Mouse (Mus musculus) cerebellum, adult 9-11 months (tissue): ENCODE results near the gene Chst14.

Experiments
- DNase-seq: peaks from one replicate; pipeline ENCODE4 v3.0.0; 2022

The Chst14 gene

DNA sequence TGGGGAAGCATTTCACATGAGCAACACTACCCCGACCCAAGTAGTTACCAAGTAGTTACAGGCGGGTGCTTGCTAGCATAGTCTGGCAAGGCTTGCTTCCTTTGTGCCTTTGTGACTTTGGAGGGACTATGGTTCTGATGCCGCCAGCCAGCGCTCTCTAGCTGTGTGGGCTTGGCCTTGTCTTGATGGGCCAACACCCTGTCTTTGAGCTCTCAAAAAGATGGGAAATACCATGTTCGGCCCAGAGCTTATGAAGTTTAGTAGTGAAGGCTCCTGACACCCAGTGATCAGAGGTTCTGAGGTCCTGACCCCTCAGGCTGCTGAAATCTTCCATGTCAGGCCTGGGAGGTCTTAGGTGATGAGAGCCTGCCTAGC lies 20.2 kb upstream of the Chst14 start:
- DNase-seq, result no peak

DNA sequence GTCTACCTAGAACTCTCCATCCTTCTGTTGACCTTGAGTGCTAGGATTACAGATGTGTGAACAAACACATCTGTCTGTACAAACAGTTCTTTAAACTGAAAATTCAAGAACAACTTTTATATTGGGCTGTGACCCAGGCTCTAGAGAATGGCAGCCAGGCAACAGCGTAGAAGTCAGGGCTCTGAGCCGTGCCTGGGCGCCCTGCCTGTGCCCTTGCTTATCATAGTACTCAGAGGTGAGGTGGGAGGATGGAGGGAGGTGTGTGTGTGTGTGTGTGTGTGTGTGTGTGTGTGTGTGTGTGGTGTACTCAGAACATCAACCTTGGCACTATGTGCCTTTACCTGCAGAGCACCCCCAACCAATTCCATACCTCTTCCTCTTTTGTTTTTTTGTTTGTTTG lies 18.5 kb upstream of the Chst14 start:
- no peak for DNase-seq

DNA sequence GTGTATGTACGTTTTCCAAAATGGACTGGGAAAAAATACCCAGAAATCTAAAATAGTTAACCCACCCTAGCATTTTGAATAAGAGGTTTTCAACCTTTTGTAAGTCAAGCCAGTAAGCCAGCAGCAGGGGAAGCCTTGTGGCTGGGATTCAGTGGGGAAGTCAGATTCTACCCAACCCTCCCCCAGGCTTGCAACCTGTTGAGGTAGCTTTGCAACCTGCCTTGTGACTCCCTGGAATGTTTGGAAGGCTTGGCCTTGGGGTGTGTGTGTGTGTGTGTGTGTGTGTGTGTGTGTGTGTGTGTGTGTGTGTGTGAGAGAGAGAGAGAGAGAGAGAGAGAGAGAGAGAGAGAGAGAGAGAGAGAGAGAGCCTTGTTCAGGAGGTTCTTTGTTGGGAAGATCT lies 17.1 kb upstream of the Chst14 start:
- no peak for DNase-seq

DNA sequence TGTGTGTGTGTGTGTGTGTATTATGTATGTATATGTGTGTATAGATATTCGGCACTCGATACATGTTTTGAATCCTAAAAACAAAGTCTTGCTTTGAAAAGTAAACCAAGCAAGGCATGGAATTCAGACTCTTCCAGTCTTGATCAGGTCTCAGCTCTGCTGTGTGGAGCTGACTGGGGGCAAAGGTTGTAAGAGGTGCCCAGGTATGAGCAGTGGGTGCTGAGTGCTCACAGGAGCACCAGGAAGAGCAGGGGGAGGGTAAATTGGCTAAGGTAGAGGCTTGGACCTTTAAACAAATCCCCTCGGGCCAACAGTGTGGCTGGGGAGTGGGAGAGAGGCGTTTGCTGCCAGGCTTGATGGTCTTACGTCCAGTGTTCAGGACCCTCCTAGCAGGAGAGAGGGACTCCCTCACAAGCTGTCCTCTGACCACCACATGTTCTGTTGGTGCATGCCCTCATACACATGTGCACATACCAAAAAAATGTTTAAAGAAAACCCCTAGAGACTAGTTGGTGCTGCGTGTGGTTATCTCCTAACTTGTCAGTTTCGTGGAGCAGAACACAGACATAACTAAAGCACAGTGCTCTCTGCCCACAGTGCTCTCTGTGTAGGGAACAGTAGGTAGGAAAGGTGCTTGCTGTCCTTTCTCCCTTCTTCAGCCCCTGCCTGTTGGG lies 15.6 kb upstream of the Chst14 start:
- DNase-seq, result no peak

DNA sequence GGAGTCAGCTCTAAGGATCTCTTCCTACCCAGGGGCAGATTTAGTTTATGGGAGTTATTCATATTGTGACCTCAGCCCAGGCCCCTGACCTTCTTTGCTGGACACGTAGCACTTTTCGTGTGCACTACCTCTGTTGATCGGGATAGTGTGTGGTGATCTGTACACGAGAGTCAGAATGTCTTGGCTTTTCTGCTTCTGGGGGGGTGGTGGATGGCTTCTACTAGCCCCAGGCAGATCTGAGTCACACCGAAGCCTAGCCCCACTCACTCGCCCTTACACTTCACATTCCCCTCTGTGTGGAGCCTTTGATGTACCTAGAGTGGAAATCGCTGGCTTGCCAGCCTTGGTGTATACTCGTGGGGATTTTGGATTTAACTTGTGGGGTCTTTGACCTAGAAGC lies 13.6 kb upstream of the Chst14 start:
- no peak for DNase-seq

GRCm38 (mm10) chr2:118913551-118914276 lies 12.6 kb upstream of the Chst14 start:
- peak; percentile 81 for DNase-seq

- DNase-seq, result peak; percentile 33
These were observed 11.6 kb upstream of the Chst14 start for GRCm38 (mm10) chr2:118914685-118915084.

DNA sequence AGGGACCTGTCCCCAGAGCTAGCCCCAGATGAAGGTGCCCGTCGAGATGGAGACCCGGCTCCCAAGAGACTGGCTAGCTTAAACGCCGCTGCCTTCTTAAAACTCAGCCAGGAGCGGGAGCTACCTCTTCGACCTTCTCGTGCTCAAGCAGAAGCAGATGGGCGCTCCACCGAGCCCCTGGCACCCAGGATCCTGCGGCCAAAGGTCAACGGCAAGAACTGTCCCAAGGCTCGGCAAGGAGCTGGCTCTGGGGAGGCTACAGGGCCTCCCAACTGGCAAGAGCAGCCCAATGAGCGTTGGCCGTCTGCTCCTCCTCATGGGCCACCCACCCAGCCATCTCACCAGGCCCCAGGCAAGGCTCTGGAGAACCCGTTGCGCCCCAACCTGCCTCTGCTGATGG lies 9.9 kb upstream of the Chst14 start:
- no peak for DNase-seq

- no peak for DNase-seq
These were observed 7.8 kb upstream of the Chst14 start for GRCm38 (mm10) chr2:118918543-118918942.

DNA sequence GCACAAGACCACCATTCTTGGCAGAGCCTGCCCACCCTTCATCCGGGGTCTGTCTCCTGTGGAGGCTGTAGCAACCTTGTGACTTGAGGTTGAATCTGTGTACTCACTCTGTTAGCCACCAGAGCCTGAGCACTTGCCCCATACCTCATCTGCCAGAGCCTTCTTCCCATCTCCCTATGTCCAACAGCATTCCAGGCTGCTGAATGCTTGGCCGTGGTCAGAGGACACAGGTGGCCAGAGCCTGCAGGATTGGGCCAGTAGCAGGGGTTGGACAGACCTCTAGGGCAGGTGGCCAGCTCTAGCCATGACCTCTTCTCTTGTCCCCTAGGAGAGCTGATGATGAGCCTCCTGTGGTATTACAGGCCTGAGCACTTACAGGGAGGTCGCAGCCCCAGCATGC lies 5.9 kb upstream of the Chst14 start:
- no peak for DNase-seq

- DNase-seq, result no peak
These were observed 344 bp upstream of the Chst14 start for GRCm38 (mm10) chr2:118925952-118926351.

- DNase-seq, result no peak
These were observed 873 bp downstream of the Chst14 start for GRCm38 (mm10) chr2:118926998-118927739.

DNA sequence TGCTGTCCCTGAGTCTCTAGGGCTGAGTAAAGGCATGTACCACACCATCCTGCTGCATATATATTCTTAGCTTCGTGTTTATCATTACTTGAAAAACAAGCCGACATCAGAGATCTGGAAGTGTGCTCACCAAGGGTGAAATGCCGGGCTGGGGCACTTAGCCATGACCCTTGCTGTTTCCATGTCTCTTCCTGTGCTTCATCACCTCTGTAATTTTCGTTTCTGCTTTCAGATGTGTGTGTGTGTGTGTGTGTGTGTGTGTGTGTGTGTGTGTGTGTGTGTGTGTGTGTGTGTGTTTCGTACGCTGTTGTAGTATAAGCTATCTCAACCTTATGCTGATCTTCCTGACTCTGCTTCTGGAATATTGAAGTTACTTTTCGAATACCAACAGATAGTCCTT lies 15.0 kb downstream of the Chst14 start:
- DNase-seq, result no peak

- DNase-seq, result no peak
These were observed 16.9 kb downstream of the Chst14 start for GRCm38 (mm10) chr2:118943232-118943631.

- no peak for DNase-seq
These were observed 22.5 kb downstream of the Chst14 start for GRCm38 (mm10) chr2:118948818-118949217.

DNA sequence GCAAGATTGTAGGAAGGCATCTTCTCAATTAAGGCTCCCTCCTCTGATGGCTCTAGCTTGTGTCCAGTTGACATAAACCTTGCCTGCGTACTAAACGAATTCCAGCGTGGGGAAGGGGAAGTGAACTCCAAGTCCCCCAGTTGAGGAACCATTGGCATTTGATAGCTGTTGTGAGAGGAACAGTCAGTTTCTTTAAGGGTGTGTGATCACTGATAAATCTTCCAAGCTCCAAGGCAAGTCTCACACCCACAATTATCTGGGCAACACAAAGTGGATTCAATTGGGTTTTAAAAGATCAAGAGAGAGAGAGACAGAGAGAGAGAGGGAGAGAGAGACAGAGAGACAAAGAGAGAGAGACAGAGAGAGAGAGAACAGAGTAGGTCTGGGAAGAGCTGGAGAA lies 23.4 kb downstream of the Chst14 start:
- DNase-seq, result no peak

DNA sequence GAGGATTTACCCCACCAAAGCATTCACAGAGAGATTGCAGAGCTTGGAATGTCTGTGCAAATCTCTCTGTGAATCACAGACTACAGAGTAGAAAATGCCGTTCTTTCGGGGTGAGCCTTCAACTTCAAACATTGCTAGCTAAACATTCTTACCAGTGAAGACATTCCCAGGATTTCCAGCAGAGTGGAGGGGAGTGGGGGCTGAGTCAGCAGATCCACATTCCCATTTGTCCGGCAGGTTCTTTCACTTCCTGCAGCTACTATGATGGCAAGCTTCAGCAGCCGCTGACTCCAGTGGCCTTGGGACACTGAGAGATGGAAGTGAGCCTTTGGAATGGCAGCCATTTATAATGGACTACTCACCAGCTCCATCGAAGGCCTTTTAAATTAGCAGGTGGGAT lies 30.2 kb downstream of the Chst14 start:
- DNase-seq, result no peak

- DNase-seq, result no peak
These were observed 33.3 kb downstream of the Chst14 start for GRCm38 (mm10) chr2:118959644-118960043.

GRCm38 (mm10) chr2:118960413-118960812 lies 34.1 kb downstream of the Chst14 start:
- DNase-seq, result no peak

- no peak for DNase-seq
These were observed 35.2 kb downstream of the Chst14 start for GRCm38 (mm10) chr2:118961546-118961945.

GRCm38 (mm10) chr2:118963007-118963675 lies 36.8 kb downstream of the Chst14 start:
- no peak for DNase-seq

DNA sequence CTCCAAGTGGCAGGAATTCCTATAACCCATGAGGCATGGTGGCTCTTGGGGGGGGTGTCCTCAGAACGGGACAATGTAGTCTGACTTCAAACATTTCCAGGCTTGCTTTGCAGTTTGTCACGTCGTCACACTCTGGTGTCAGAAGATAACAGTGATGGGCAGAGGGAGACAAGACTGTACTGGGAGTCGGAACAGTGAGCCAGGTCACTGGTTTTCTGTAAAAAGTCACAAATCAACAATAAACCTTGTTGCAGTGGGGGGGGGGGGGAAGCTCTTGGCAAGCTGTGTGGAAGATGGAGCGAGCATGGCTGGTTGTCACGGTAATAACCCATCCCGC lies 37.3 kb downstream of the Chst14 start:
- DNase-seq, result no peak

- DNase-seq, result no peak
These were observed 43.4 kb downstream of the Chst14 start for GRCm38 (mm10) chr2:118969585-118970147.
